In the genomic region with DNA sequence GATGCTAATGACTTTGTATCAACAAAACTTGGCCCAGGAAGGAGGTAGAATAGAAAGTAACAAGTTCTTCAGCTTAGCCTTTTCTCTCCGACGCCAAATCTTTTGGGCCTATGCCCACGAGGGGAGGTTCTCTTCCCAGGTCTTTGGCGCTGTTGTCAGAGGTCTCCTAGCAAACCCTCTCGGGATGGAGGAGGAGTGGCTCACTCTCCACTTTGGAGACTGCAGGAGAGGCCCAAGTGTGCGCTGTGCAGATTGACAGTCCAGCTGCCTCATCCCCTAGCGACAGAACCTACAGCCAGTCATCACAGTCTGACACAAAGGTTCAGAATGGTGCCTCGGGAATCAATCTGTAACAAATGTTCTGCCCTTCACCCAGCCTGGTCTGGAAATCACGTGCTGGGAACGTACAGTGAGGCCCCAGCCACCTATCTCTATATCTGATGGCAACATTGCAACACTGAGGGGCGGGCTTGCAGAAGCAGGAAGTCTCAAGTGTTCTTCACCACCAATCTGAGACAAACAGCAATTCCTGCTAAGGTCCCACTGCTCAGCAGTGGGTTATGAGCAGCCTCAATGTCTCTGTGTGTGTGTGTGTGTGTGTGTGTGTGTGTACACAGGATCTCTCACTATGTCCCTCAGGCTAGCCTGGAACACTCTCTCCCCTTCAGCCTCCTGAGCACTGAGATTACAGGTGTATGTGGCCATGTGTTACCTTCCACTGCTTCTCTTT, we compare ENCODE assay signal across 9 mouse cellular contexts. TPM values are rescaled to one million over a fixed set of nuclear protein-coding genes. Genes with fewer than 3 reads are reported as not detected.
DNase-seq lines count a peak whose midpoint lies in the region; ATAC-seq and TF ChIP-seq lines count a peak whose summit lies in the region.
"Had no signal": no experiment of that assay in that cellular context is flagged by ENCODE, and none has a peak within 500 bp of the region (broad histone marks: within the 10 kb centered on the region; RNA-seq: fewer than 3 reads in every experiment).

No protein-coding gene starts in this region.

- no peaks in the 10 kb centered on the region for H3K27me3 ChIP-seq in heart, embryonic 12.5 days (replicated peaks)
- no peaks in the 10 kb centered on the region for H3K27me3 ChIP-seq in liver, embryonic 11.5 days (replicated peaks; ENCODE audit: control insufficient read depth, insufficient read depth, low read length)
- H3K27me3 ChIP-seq in midbrain, postnatal 0 days (ENCODE audit: insufficient read depth, low read length), result no peaks in the 10 kb centered on the region
- H3K27me3 ChIP-seq: Patski had no signal

- peak overlapping the region; percentile 50 for H3K4me2 ChIP-seq in heart, embryonic 12.5 days
- H3K4me2 ChIP-seq in liver, embryonic 11.5 days, result peak overlapping the region; percentile 56
- H3K4me2 ChIP-seq in midbrain, postnatal 0 days (ENCODE audit: low read depth, low read length, poor library complexity, severe bottlenecking), result no peak overlapping the region

- ATAC-seq in heart, embryonic 12.5 days (ENCODE audit: insufficient number of reproducible peaks, low FRiP score), result peak; percentile 40; the same call in 1 of the 2 replicates
- ATAC-seq in liver, embryonic 11.5 days (replicated peaks; ENCODE audit: low FRiP score), result peak; percentile 72
- ATAC-seq in midbrain, postnatal 0 days (ENCODE audit: low FRiP score), result no peak

- TF ChIP-seq CTCF in midbrain, postnatal 0 days (IDR thresholded peaks at IDR 0.05), result no peak

- no peak overlapping the region for H3K4me3 ChIP-seq in heart, embryonic 12.5 days
- no peak overlapping the region; the same call in 1 of the 2 replicates for H3K4me3 ChIP-seq in liver, embryonic 11.5 days (ENCODE audit: low read depth, low read length)
- no peak overlapping the region for H3K4me3 ChIP-seq in midbrain, postnatal 0 days (ENCODE audit: low read depth, low read length)

- intact Hi-C loops in heart, postnatal 25 days (cut with DNase I), result loop anchor here (10.0 kb wide), 1 partner anchor 708 kb away; no protein-coding TSS in a partner anchor

- H3K9ac ChIP-seq in heart, embryonic 12.5 days, result no peak overlapping the region; the same call in 1 of the 2 replicates
- 0 out of 2 replicates have a peak overlapping the region, but pooled peaks have one; percentile 7 for H3K9ac ChIP-seq in liver, embryonic 11.5 days (ENCODE audit: low read depth, low read length)
- H3K9ac ChIP-seq in midbrain, postnatal 0 days (replicated peaks; ENCODE audit: low read length, poor library complexity, severe bottlenecking), result no peak overlapping the region

- peaks cover 71% of the 10 kb centered on the region for H3K4me1 ChIP-seq in heart, embryonic 12.5 days (replicated peaks)
- peaks cover 51% of the 10 kb centered on the region for H3K4me1 ChIP-seq in liver, embryonic 11.5 days (replicated peaks; ENCODE audit: control insufficient read depth, insufficient read depth, low read length)
- peaks cover 19% of the 10 kb centered on the region; the same call in 1 of the 2 replicates for H3K4me1 ChIP-seq in midbrain, postnatal 0 days (ENCODE audit: insufficient read depth, low read length)

- H3K9me3 ChIP-seq in heart, embryonic 12.5 days (replicated peaks), result no peaks in the 10 kb centered on the region
- no peaks in the 10 kb centered on the region for H3K9me3 ChIP-seq in liver, embryonic 11.5 days (ENCODE audit: control insufficient read depth, low read length)
- no peaks in the 10 kb centered on the region for H3K9me3 ChIP-seq in midbrain, postnatal 0 days (ENCODE audit: low read length)

- peak; percentile 96 for DNase-seq in heart, adult 11 months
- DNase-seq in heart, postnatal 25 days (ENCODE audit: low spot score), result no peak
- DNase-seq in Muller cell, postnatal 12 days (ENCODE audit: inconsistent ontology term), result peak; percentile 17
- peak; percentile 50 for DNase-seq in liver, embryonic 11.5 days (ENCODE audit: low spot score)
- peak; percentile 42 for DNase-seq in midbrain, postnatal 0 days (ENCODE audit: low spot score)
- DNase-seq in right cerebral cortex, postnatal 36 days (ENCODE audit: low spot score in 2 of 2), result no peak
- no peak for DNase-seq in retina, postnatal 1 day

- H3K36me3 ChIP-seq in heart, embryonic 12.5 days, result no peaks in the 10 kb centered on the region
- H3K36me3 ChIP-seq in liver, embryonic 11.5 days (ENCODE audit: control insufficient read depth, insufficient read depth, low read length), result no peaks in the 10 kb centered on the region
- no peaks in the 10 kb centered on the region for H3K36me3 ChIP-seq in midbrain, postnatal 0 days (ENCODE audit: insufficient read depth, low read length)

- H3K27ac ChIP-seq in heart, embryonic 12.5 days (ENCODE audit: poor library complexity, severe bottlenecking), result peak overlapping the region; percentile 14
- peak overlapping the region; percentile 34; the same call in 1 of the 2 replicates for H3K27ac ChIP-seq in liver, embryonic 11.5 days (ENCODE audit: low read depth, low read length)
- no peak overlapping the region for H3K27ac ChIP-seq in midbrain, postnatal 0 days (ENCODE audit: low read depth, low read length)

- WGBS in heart, embryonic 12.5 days, result 36% methylated on average over 11 of the region's 11 CpGs
- 39% methylated on average over 11 of the region's 11 CpGs for WGBS in liver, embryonic 11.5 days
- WGBS in midbrain, postnatal 0 days, result 50% methylated on average over 11 of the region's 11 CpGs

RNA-seq across cellular contexts. Expression of a gene that starts 12.4 kb away (rescaled TPM):
- total RNA-seq in heart, postnatal 25 days (2021), result 10 to 100 TPM; 27.9 to 33.0 TPM
- polyA plus RNA-seq in heart, embryonic 12.5 days (2016; fragmentation: Nextera tagmentation; extraction: Ambion mirVana), result 16.7 and 18.7 TPM in 2 replicates
- 19.8 and 20.6 TPM in 2 replicates for polyA plus RNA-seq in liver, embryonic 11.5 days (2014; fragmentation: Nextera tagmentation; extraction: Ambion mirVana)
- total RNA-seq in midbrain, postnatal 0 days (2014; rRNA removed), result 16.3 and 19.2 TPM in 2 replicates
- 6.1 and 6.2 TPM in 2 replicates for polyA plus RNA-seq in midbrain, postnatal 0 days (2015; fragmentation: Nextera tagmentation; extraction: Ambion mirVana)

Comparison
In these comparisons a context has a peak if more than half of its experiments do, and no peak if none do; other contexts are left out.
1. DNase-seq: peak in heart, adult 11 months (single experiment), Muller cell, postnatal 12 days (single experiment), liver, embryonic 11.5 days (single experiment) and midbrain, postnatal 0 days (single experiment); none in heart, postnatal 25 days (single experiment), right cerebral cortex, postnatal 36 days (0 of 2) and retina, postnatal 1 day (single experiment).